In the genomic region with DNA sequence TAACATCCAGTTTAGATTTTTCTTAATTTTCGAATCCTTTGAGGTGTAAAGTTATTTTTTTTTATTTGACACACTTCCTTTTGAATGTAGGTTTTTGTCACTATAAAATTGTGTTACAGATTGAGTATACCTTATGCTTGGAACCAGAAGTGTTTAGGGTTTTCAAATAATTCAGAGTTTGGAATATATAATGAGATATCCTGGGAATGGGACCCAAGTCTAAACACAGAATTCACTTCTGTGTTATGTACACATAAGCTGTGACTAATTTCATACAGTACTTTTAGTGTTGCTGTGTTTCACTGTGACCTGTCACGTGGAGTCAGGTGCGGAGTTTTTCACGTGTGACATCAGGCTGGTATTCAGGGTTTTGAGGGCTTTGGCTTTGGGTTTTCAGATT, we compare ENCODE assay signal across 17 mouse cellular contexts.
"Had no signal": no experiment of that assay in that cellular context is flagged by ENCODE, and none has a peak within 500 bp of the region (broad histone marks: within the 10 kb centered on the region; RNA-seq: fewer than 3 reads in every experiment).

No protein-coding gene starts in this region.

- H3K27ac ChIP-seq: lung, embryonic 15.5 days; macrophage; midbrain, embryonic 13.5 days; midbrain, embryonic 15.5 days; neural tube, embryonic 12.5 days; stomach, embryonic 15.5 days; stomach, postnatal 0 days had no signal

- H3K36me3 ChIP-seq: lung, embryonic 15.5 days; midbrain, embryonic 13.5 days; midbrain, embryonic 15.5 days; neural tube, embryonic 12.5 days; stomach, embryonic 15.5 days had no signal

- DNase-seq: lung, adult 2 months; lung, postnatal 14 days; lung, postnatal 36 days; right cerebral cortex, postnatal 14 days; thymus, adult 2 months; thymus, postnatal 25 days; thymus, postnatal 4 days had no signal

- ATAC-seq: lung, postnatal 0 days; midbrain, embryonic 13.5 days; midbrain, embryonic 15.5 days had no signal

- H3K27me3 ChIP-seq: lung, embryonic 15.5 days; midbrain, embryonic 13.5 days; midbrain, embryonic 15.5 days; neural tube, embryonic 12.5 days; stomach, embryonic 15.5 days had no signal

- H3K9me3 ChIP-seq: lung, embryonic 15.5 days; megakaryocyte, embryonic 14.5 days; midbrain, embryonic 13.5 days; midbrain, embryonic 15.5 days; neural tube, embryonic 12.5 days; stomach, embryonic 15.5 days had no signal

- H3K4me3 ChIP-seq: lung, embryonic 15.5 days; megakaryocyte, embryonic 14.5 days; midbrain, embryonic 13.5 days; midbrain, embryonic 15.5 days; neural tube, embryonic 12.5 days; stomach, embryonic 15.5 days had no signal

- H3K4me2 ChIP-seq: lung, embryonic 15.5 days; midbrain, embryonic 11.5 days; midbrain, embryonic 13.5 days; midbrain, embryonic 15.5 days; neural tube, embryonic 12.5 days; stomach, embryonic 15.5 days had no signal

- H3K4me1 ChIP-seq: lung, embryonic 15.5 days; megakaryocyte, embryonic 14.5 days; midbrain, embryonic 13.5 days; midbrain, embryonic 15.5 days; neural tube, embryonic 12.5 days; stomach, embryonic 15.5 days had no signal

- H3K9ac ChIP-seq: lung, embryonic 15.5 days; midbrain, embryonic 13.5 days; midbrain, embryonic 15.5 days; neural tube, embryonic 12.5 days; stomach, embryonic 15.5 days had no signal
